ENCODE assay signal across 8 mouse cellular contexts in genomic region chr13:107645865-107646645, GRCm38 (mm10).
A peak's percentile ranks its signal among the peaks of the same experiment; 100 is the strongest.
DNase-seq lines count a peak whose midpoint lies in the region; ATAC-seq and TF ChIP-seq lines count a peak whose summit lies in the region.

No protein-coding gene starts in this region.

- TF ChIP-seq POLR2A in small intestine, adult 2 months (IDR thresholded peaks at IDR 0.05; ENCODE audit: low read depth, low read length) = no peak

- TF ChIP-seq CTCF in small intestine, adult 2 months (IDR thresholded peaks at IDR 0.05; ENCODE audit: extremely low read depth, insufficient read length, insufficient replicate concordance, low read depth, low read length) = no peak

- H3K9ac ChIP-seq in intestine, embryonic 16.5 days (ENCODE audit: low read depth, low read length) = 0 out of 2 replicates have a peak overlapping the region, but pooled peaks have one; percentile 11

- H3K36me3 ChIP-seq in intestine, embryonic 16.5 days (ENCODE audit: control insufficient read depth, insufficient read depth, low read length) = no peaks in the 10 kb centered on the region
- no peaks in the 10 kb centered on the region for H3K36me3 ChIP-seq in megakaryocyte, embryonic 14.5 days (replicated peaks; ENCODE audit: low read length)
- no peaks in the 10 kb centered on the region for H3K36me3 ChIP-seq in small intestine, adult 2 months (ENCODE audit: control insufficient read depth, insufficient read depth, low read length)

- ATAC-seq in frontal cortex, adult (ENCODE audit: low TSS enrichment) = peak; percentile 68
- 0 out of 2 replicates have a peak, but pooled peaks have one; percentile 58 for ATAC-seq in intestine, embryonic 16.5 days

- DNase-seq in R1 (ENCODE audit: low read depth, low spot score) = peak; percentile 57
- peak; percentile 33 to 52 for DNase-seq in left cerebral cortex, postnatal 10 days (ENCODE audit: extremely low spot score in 1 of 2, low spot score in 2 of 2)
- DNase-seq in testis, postnatal 10 days (ENCODE audit: low spot score) = no peak

- H3K4me1 ChIP-seq in brown adipose tissue, adult 24 weeks (ENCODE audit: control insufficient read depth, insufficient read depth, insufficient read length, low read length) = no peaks in the 10 kb centered on the region
- H3K4me1 ChIP-seq in intestine, embryonic 16.5 days (ENCODE audit: control insufficient read depth, insufficient read depth, low read length) = peaks cover 6% of the 10 kb centered on the region
- peaks cover 34% of the 10 kb centered on the region for H3K4me1 ChIP-seq in megakaryocyte, embryonic 14.5 days
- H3K4me1 ChIP-seq in small intestine, adult 2 months (ENCODE audit: control insufficient read depth, insufficient read depth, insufficient read length, low read length) = peaks cover 6% of the 10 kb centered on the region; the same call in 1 of the 2 replicates

- no peak overlapping the region for H3K27ac ChIP-seq in brown adipose tissue, adult 24 weeks (replicated peaks; ENCODE audit: low read depth, low read length)
- H3K27ac ChIP-seq in intestine, embryonic 16.5 days (ENCODE audit: low read length) = no peak overlapping the region
- no peak overlapping the region for H3K27ac ChIP-seq in small intestine, adult 2 months (ENCODE audit: insufficient read depth, low read depth, low read length)

- H3K4me3 ChIP-seq in brown adipose tissue, adult 24 weeks (ENCODE audit: insufficient read depth, low read depth, low read length) = peak overlapping the region; percentile 38
- H3K4me3 ChIP-seq in intestine, embryonic 16.5 days (ENCODE audit: low read length) = peak overlapping the region; percentile 37
- H3K4me3 ChIP-seq in megakaryocyte, embryonic 14.5 days (replicated peaks) = peak overlapping the region; percentile 86
- H3K4me3 ChIP-seq in small intestine, adult 2 months (ENCODE audit: low read depth, low read length) = peak overlapping the region; percentile 33

- H3K27me3 ChIP-seq in intestine, embryonic 16.5 days (replicated peaks; ENCODE audit: control insufficient read depth, insufficient read depth, low read length) = peaks cover 17% of the 10 kb centered on the region
- peaks cover 47% of the 10 kb centered on the region for H3K27me3 ChIP-seq in megakaryocyte, embryonic 14.5 days (replicated peaks)
- peaks cover 25% of the 10 kb centered on the region for H3K27me3 ChIP-seq in small intestine, adult 2 months (ENCODE audit: control insufficient read depth, insufficient read depth, low read length)

- intact Hi-C loops in left cerebral cortex, postnatal 10 days (cut with DNase I) = loop anchor here (10.0 kb wide), 1 partner anchor 239 kb away; no protein-coding TSS in a partner anchor

- H3K9me3 ChIP-seq in intestine, embryonic 16.5 days (ENCODE audit: control insufficient read depth, low read length) = no peaks in the 10 kb centered on the region
- no peaks in the 10 kb centered on the region for H3K9me3 ChIP-seq in megakaryocyte, embryonic 14.5 days

- WGBS in intestine, embryonic 16.5 days = 3% methylated on average over 27 of the region's 27 CpGs
- WGBS in small intestine, adult 2 months = 7% methylated on average over 27 of the region's 27 CpGs

- H3K4me2 ChIP-seq in intestine, embryonic 16.5 days (ENCODE audit: low read depth, low read length) = peak overlapping the region; percentile 57

Comparison
In these comparisons a context has a peak if more than half of its experiments do, and no peak if none do; other contexts are left out.
1. H3K4me3 ChIP-seq: peak in every context shown above with its lines; median percentile 86 in megakaryocyte, embryonic 14.5 days; 38 in brown adipose tissue, adult 24 weeks; 37 in intestine, embryonic 16.5 days; 33 in small intestine, adult 2 months.